Mouse (Mus musculus): ENCODE measurements around the gene Rab37. TPM values are rescaled to one million over a fixed set of nuclear protein-coding genes. Genes with fewer than 3 reads are reported as not detected.

The Rab37 gene
- polyA plus RNA-seq, 1 experiment: 0.07 TPM

- Histone ChIP-seq H3K27me3 (ENCODE audit: control insufficient read depth, insufficient read depth, insufficient read length) (no peaks in the 10 kb centered on the region), H3K4me3 (ENCODE audit: insufficient read depth, poor library complexity, severe bottlenecking) (no peak overlapping the region), H3K79me3 (ENCODE audit: low read depth) (no peaks in the 10 kb centered on the region), H3K79me2 (ENCODE audit: control insufficient read depth, insufficient read depth) (no peaks in the 10 kb centered on the region), H3ac (ENCODE audit: control insufficient read depth, insufficient read length, low read depth) (no peak overlapping the region), H3K36me3 (ENCODE audit: control insufficient read depth, insufficient read depth) (no peaks in the 10 kb centered on the region)
- TF ChIP-seq CEBPB (IDR thresholded peaks at IDR 0.05; ENCODE audit: low read depth) (no peak), USF1 (IDR thresholded peaks at IDR 0.05; ENCODE audit: low read depth) (no peak), CTCF (IDR thresholded peaks at IDR 0.05; ENCODE audit: control insufficient read depth, insufficient read depth, insufficient read length) (no peak), MYOG (IDR thresholded peaks at IDR 0.05; ENCODE audit: control insufficient read depth, extremely low read depth, insufficient read length) (no peak), MAX (IDR thresholded peaks at IDR 0.05) (no peak), FOSL1 (IDR thresholded peaks at IDR 0.05; ENCODE audit: insufficient read depth, low read length, poor library complexity, severe bottlenecking) (no peak), MYOD1 (IDR thresholded peaks at IDR 0.05; ENCODE audit: control insufficient read depth, insufficient read length, low read depth) (no peak)
These were observed 8.9 kb downstream of the Rab37 start for GRCm38 (mm10) chr11:115100032-115100621.

GRCm38 (mm10) chr11:115100741-115101140, 9.5 kb downstream of the Rab37 start:
- H3K79me2 ChIP-seq (ENCODE audit: control insufficient read depth, insufficient read depth): no peaks in the 10 kb centered on the region
- H3K27me3 ChIP-seq (ENCODE audit: control insufficient read depth, insufficient read depth, insufficient read length): no peaks in the 10 kb centered on the region
- H3K79me3 ChIP-seq (ENCODE audit: low read depth): no peaks in the 10 kb centered on the region
- H3K4me3 ChIP-seq (ENCODE audit: insufficient read depth, poor library complexity, severe bottlenecking): no peak overlapping the region
- H3K36me3 ChIP-seq (ENCODE audit: control insufficient read depth, insufficient read depth): no peaks in the 10 kb centered on the region
- TF ChIP-seq MYOD1 (IDR thresholded peaks at IDR 0.05; ENCODE audit: control insufficient read depth, insufficient read length, low read depth) (no peak), USF1 (IDR thresholded peaks at IDR 0.05; ENCODE audit: low read depth) (no peak), MYOG (IDR thresholded peaks at IDR 0.05; ENCODE audit: control insufficient read depth, extremely low read depth, insufficient read length) (no peak), CEBPB (IDR thresholded peaks at IDR 0.05; ENCODE audit: low read depth) (no peak), FOSL1 (IDR thresholded peaks at IDR 0.05; ENCODE audit: insufficient read depth, low read length, poor library complexity, severe bottlenecking) (no peak), CTCF (IDR thresholded peaks at IDR 0.05; ENCODE audit: control insufficient read depth, insufficient read depth, insufficient read length) (no peak), MAX (IDR thresholded peaks at IDR 0.05) (no peak)
- no peak overlapping the region for H3ac ChIP-seq (ENCODE audit: control insufficient read depth, insufficient read length, low read depth)

DNA sequence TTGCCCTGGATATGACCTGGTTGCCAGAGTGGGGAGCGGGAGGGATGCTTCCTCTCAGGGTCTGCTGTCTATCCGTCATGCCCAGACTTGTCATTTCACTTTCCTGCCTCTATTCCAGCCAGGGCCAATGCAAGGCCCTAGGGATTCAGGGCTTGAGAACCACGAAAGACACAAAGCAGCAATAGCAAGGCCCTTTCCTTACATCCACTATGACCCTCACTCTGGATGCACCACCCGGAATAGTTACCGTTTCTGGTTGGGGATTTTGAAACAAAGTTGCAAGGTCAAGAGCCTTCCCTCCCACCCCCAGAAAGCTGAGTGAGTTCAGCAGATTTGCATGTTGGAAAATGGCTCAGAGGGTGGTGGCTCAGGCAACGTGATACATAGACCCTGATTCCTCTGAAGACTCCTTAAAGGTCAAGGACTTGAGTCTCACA, 10.4 kb downstream of the Rab37 start:
- Histone ChIP-seq H3K79me2 (ENCODE audit: control insufficient read depth, insufficient read depth) (no peaks in the 10 kb centered on the region), H3K4me3 (ENCODE audit: insufficient read depth, poor library complexity, severe bottlenecking) (no peak overlapping the region), H3K27me3 (ENCODE audit: control insufficient read depth, insufficient read depth, insufficient read length) (no peaks in the 10 kb centered on the region), H3K79me3 (ENCODE audit: low read depth) (no peaks in the 10 kb centered on the region), H3ac (ENCODE audit: control insufficient read depth, insufficient read length, low read depth) (no peak overlapping the region), H3K36me3 (ENCODE audit: control insufficient read depth, insufficient read depth) (no peaks in the 10 kb centered on the region)
- TF ChIP-seq MAX (IDR thresholded peaks at IDR 0.05) (no peak), MYOG (IDR thresholded peaks at IDR 0.05; ENCODE audit: control insufficient read depth, extremely low read depth, insufficient read length) (no peak), MYOD1 (IDR thresholded peaks at IDR 0.05; ENCODE audit: control insufficient read depth, insufficient read length, low read depth) (no peak), FOSL1 (IDR thresholded peaks at IDR 0.05; ENCODE audit: insufficient read depth, low read length, poor library complexity, severe bottlenecking) (no peak), USF1 (IDR thresholded peaks at IDR 0.05; ENCODE audit: low read depth) (no peak), CEBPB (IDR thresholded peaks at IDR 0.05; ENCODE audit: low read depth) (no peak), CTCF (IDR thresholded peaks at IDR 0.05; ENCODE audit: control insufficient read depth, insufficient read depth, insufficient read length) (no peak)

DNA sequence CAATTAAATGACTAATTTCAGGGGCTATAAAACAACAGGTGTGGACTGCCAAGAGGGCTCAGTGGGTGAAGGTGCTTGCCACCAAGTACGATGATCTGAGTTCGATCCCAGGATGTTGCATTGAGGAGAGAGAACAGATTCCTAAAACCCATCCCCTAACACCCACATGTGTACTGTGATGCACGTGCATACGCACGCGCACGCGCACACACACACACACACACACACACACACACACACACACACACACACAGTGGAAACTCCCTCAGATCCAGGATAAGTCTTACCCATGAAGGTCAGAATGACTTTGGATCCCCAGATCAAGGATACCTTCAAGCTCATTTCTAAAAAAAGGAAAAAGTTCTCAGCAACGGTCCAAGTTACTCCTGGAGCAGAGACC, 10.9 kb downstream of the Rab37 start:
- H3K79me3 ChIP-seq (ENCODE audit: low read depth): no peaks in the 10 kb centered on the region
- no peak overlapping the region for H3K4me3 ChIP-seq (ENCODE audit: insufficient read depth, poor library complexity, severe bottlenecking)
- peaks cover 2% of the 10 kb centered on the region for H3K27me3 ChIP-seq (ENCODE audit: control insufficient read depth, insufficient read depth, insufficient read length)
- no peak overlapping the region for H3ac ChIP-seq (ENCODE audit: control insufficient read depth, insufficient read length, low read depth)
- TF ChIP-seq MAX (IDR thresholded peaks at IDR 0.05) (no peak), MYOG (IDR thresholded peaks at IDR 0.05; ENCODE audit: control insufficient read depth, extremely low read depth, insufficient read length) (no peak), CTCF (IDR thresholded peaks at IDR 0.05; ENCODE audit: control insufficient read depth, insufficient read depth, insufficient read length) (no peak), USF1 (IDR thresholded peaks at IDR 0.05; ENCODE audit: low read depth) (no peak), MYOD1 (IDR thresholded peaks at IDR 0.05; ENCODE audit: control insufficient read depth, insufficient read length, low read depth) (no peak), CEBPB (IDR thresholded peaks at IDR 0.05; ENCODE audit: low read depth) (no peak)
- H3K79me2 ChIP-seq (ENCODE audit: control insufficient read depth, insufficient read depth): no peaks in the 10 kb centered on the region
- no peaks in the 10 kb centered on the region for H3K36me3 ChIP-seq (ENCODE audit: control insufficient read depth, insufficient read depth)

GRCm38 (mm10) chr11:115103470-115104413, 12.5 kb downstream of the Rab37 start:
- no peak overlapping the region for H3K4me3 ChIP-seq (ENCODE audit: insufficient read depth, poor library complexity, severe bottlenecking)
- H3K36me3 ChIP-seq (ENCODE audit: control insufficient read depth, insufficient read depth): no peaks in the 10 kb centered on the region
- TF ChIP-seq MAX (IDR thresholded peaks at IDR 0.05): no peak
- H3ac ChIP-seq (ENCODE audit: control insufficient read depth, insufficient read length, low read depth): no peak overlapping the region
- no peaks in the 10 kb centered on the region for H3K79me2 ChIP-seq (ENCODE audit: control insufficient read depth, insufficient read depth)
- no peaks in the 10 kb centered on the region for H3K79me3 ChIP-seq (ENCODE audit: low read depth)
- peaks cover 4% of the 10 kb centered on the region for H3K27me3 ChIP-seq (ENCODE audit: control insufficient read depth, insufficient read depth, insufficient read length)
